Mouse (Mus musculus) testis, adult 2 months (tissue): ENCODE measurements around the gene Trpt1. TPM values are rescaled to one million over a fixed set of nuclear protein-coding genes. Genes with fewer than 3 reads are reported as not detected.
A peak's percentile ranks its signal among the peaks of the same experiment; 100 is the strongest.

ENCODE experiments used
- H3K27ac ChIP-seq: fragments of 200-500 bp; 2 replicates; pipeline ENCODE4 v1.5.1; 2012; ENCODE audit warnings: low read depth, low read length; ENCODE audit not compliant: control insufficient read depth, insufficient read depth
- H3K27me3 ChIP-seq: fragments of 200-500 bp; 2 replicates; pipeline ENCODE4 v1.6.1; 2012; ENCODE audit warnings: mild to moderate bottlenecking, low read length, moderate library complexity; ENCODE audit not compliant: control insufficient read depth, insufficient read depth
- H3K36me3 ChIP-seq: fragments of 200-500 bp; 2 replicates; pipeline ENCODE4 v1.6.1; 2012; ENCODE audit warnings: mild to moderate bottlenecking, low read length; ENCODE audit not compliant: control insufficient read depth, insufficient read depth
- H3K4me1 ChIP-seq: fragments of 200-500 bp; 2 replicates; pipeline ENCODE4 v1.6.1; 2012; ENCODE audit warnings: low read length; ENCODE audit not compliant: control insufficient read depth, insufficient read depth
- H3K4me3 ChIP-seq: fragments of 200-500 bp; 2 replicates; pipeline ENCODE4 v1.5.1; 2012; ENCODE audit warnings: low read depth, mild to moderate bottlenecking, low read length, moderate library complexity, mixed read lengths; ENCODE audit not compliant: control insufficient read depth
- CTCF ChIP-seq: fragments of 200-500 bp; IDR thresholded peaks from 2 replicates; pipeline ENCODE4 v1.5.1; 2012; ENCODE audit warnings: low read depth, mild to moderate bottlenecking, inconsistent platforms, low read length, moderate library complexity; ENCODE audit not compliant: control insufficient read depth, insufficient read depth, insufficient replicate concordance
- POLR2A ChIP-seq: fragments of 200-500 bp; IDR thresholded peaks from 2 replicates; pipeline ENCODE4 v1.6.1; 2012; ENCODE audit warnings: low read depth, mild to moderate bottlenecking, inconsistent platforms, low read length, moderate library complexity; ENCODE audit not compliant: control insufficient read depth
- polyA plus RNA-seq: library from polyadenylated mRNA; depleted of rRNA; stranded (reverse); fragments of >200 nt; gene quantifications from 2 replicates; pipeline ENCODE4 v1.2.3, GENCODE M21; 2012; rRNA removed

Gene Trpt1
- polyA plus RNA-seq = 6.6 and 6.7 TPM in 2 replicates

- no peak for TF ChIP-seq CTCF
- peak; percentile 51; the same call in 1 of the 2 replicates for TF ChIP-seq POLR2A
- Histone ChIP-seq H3K27ac (peak within 1 kb of the TSS; percentile 61; the same call in 1 of the 2 replicates), H3K36me3 (no peaks in the 10 kb centered on the region), H3K27me3 (no peaks in the 10 kb centered on the region), H3K4me1 (peaks cover 23% of the 10 kb centered on the region), H3K4me3 (peak within 1 kb of the TSS; percentile 85)
These were observed at the start of gene Trpt1, which contains the start of gene Nudt22 for GRCm38 (mm10) chr19:6996006-6996405. Gene Trpt1 (plus strand): TSS chr19:6996131. Gene Nudt22 (minus strand): TSS chr19:6996117.

DNA sequence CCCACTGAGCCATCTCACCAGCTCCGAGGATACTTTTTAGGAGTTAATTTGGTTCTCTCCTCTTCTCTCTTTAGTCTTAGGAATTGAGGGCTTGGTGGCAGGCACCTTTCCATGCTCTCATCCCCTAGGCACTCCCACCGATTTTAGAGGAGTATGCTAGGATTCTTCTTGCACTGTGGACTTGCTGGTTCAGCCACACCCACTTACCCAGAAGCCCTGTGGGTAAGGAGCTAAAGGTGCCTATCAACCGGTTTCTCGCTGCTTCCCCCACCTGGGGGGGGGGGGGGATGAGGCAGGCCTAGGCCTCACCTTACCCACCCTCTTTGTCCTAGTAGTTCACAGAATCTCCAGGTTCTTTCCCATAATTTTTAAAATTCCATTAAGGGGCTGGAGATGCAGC is 48.2 kb upstream of the Trpt1 start:
- Histone ChIP-seq H3K4me1 (peaks cover 20% of the 10 kb centered on the region), H3K27ac (no peak overlapping the region)

DNA sequence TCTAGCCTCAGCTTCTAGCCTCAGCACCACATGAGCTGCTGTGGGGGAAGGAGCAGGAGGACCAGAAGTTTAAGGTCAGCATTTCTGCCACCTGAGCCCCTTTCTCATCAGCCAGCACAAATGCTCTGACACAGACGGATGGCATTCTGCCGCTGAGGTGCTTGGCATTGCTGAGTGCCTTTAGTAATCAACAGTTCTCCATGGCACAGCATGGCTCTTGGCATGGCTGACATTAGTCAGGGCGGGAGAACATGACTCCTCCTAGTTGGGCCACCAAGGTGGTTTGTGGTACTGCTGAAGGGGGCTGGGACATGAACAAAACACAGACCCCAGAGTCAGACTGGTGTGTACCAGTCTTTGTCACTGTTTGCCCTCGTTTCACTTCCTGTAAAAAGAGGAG is 47.7 kb upstream of the Trpt1 start:
- Histone ChIP-seq H3K27me3 (no peaks in the 10 kb centered on the region), H3K4me3 (no peak overlapping the region), H3K36me3 (no peaks in the 10 kb centered on the region), H3K27ac (no peak overlapping the region), H3K4me1 (peaks cover 20% of the 10 kb centered on the region)
- TF ChIP-seq CTCF (no peak), POLR2A (no peak)

More for the DNA sequence above, 48.2 kb upstream of the Trpt1 start:
- no peaks in the 10 kb centered on the region for H3K27me3 ChIP-seq
- H3K36me3 ChIP-seq = no peaks in the 10 kb centered on the region
- TF ChIP-seq CTCF (no peak), POLR2A (no peak)
- H3K4me3 ChIP-seq = no peak overlapping the region

DNA sequence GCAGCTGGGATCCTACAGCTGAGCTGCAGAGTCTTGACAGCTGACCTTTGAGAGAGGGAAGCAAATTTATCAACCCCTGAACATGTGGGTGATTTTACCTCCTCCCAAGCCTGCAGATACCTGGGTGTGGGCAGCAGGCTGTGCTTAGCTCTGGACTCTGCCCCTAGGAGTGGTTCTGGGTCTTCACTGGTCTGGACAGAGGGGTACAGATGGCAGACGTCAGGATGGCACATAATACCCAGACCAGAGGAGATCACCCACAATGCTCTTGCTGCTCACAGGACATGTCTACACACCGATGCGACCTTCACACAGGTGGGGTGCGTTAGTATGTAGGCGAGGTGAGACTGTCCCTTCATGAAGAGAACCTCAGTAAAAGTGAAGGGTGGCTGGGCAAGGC is 46.4 kb upstream of the Trpt1 start:
- H3K4me3 ChIP-seq = no peak overlapping the region
- no peaks in the 10 kb centered on the region for H3K27me3 ChIP-seq
- peaks cover 18% of the 10 kb centered on the region for H3K4me1 ChIP-seq
- H3K36me3 ChIP-seq = no peaks in the 10 kb centered on the region
- no peak overlapping the region for H3K27ac ChIP-seq
- TF ChIP-seq POLR2A = no peak
- no peak for TF ChIP-seq CTCF

- no peak overlapping the region for H3K27ac ChIP-seq
These were observed 46.0 kb upstream of the Trpt1 start for GRCm38 (mm10) chr19:6949951-6950350.

DNA sequence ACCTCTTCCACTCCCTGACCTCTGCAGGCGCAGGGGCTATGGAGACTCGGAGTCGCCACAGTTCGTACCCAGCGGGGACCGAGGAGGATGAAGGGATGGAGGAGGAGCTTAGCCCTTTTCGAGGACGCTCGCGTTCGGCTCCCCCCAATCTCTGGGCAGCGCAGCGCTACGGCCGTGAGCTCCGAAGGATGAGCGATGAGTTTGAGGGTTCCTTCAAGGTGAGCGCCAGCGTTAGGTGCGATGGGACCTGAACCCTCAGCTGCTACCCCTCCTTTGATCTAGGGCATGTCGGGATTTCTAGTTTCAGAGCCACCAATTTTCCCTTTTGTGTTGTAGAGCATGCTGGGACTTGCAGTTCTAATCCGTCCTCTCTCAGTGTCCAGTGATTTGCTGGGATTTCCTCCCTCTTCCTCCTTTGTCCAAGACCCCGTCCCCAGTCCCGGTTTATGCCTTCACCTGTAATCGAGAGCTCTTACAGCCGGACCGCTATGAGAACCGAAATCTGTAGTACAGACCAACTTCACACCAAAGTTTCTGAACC is 45.2 kb upstream of the Trpt1 start:
- H3K4me3 ChIP-seq = peak overlapping the region; percentile 87
- peak; percentile 37; the same call in 1 of the 2 replicates for TF ChIP-seq POLR2A
- TF ChIP-seq CTCF = no peak

More at GRCm38 (mm10) chr19:6949951-6950350, 46.0 kb upstream of the Trpt1 start:
- Histone ChIP-seq H3K36me3 (no peaks in the 10 kb centered on the region), H3K4me1 (peaks cover 18% of the 10 kb centered on the region), H3K27me3 (no peaks in the 10 kb centered on the region), H3K4me3 (no peak overlapping the region)
- TF ChIP-seq CTCF = no peak
- TF ChIP-seq POLR2A = no peak

DNA sequence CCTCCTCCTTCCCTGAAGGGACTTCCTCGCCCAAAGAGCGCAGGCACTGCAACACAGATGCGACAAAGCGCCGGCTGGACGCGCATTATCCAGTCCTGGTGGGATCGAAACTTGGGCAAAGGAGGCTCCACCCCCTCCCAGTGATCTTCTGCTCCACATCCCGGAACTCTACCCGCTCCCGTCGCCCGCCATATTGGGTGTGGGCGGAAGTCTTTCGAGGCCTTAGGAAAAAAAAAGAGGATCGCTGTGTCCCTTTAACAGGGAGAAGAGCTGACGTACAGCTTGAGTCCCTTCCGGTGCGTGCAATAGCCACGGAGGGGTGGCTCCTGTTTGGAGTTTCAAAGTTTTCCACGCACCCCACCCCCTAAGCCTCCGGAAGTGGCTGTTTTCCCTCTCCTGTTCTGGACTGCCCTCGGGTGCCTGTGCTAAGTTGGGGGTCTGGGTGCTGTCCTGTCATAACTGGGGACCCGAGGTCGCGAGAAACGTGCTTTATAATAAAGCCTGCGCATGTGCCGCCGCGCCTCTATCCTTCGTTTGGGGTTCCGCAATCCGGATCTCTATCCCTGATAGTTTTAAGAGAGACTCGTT is 44.5 kb upstream of the Trpt1 start:
- TF ChIP-seq CTCF (no peak), POLR2A (peak; percentile 50)
- Histone ChIP-seq H3K27ac (peak overlapping the region; percentile 79), H3K36me3 (no peaks in the 10 kb centered on the region; the same call in 1 of the 2 replicates), H3K27me3 (no peaks in the 10 kb centered on the region), H3K4me1 (peaks cover 18% of the 10 kb centered on the region), H3K4me3 (peak overlapping the region; percentile 87)

More for the DNA sequence above, 45.2 kb upstream of the Trpt1 start:
- Histone ChIP-seq H3K27ac (peak overlapping the region; percentile 79), H3K27me3 (no peaks in the 10 kb centered on the region), H3K4me1 (peaks cover 18% of the 10 kb centered on the region), H3K36me3 (no peaks in the 10 kb centered on the region; the same call in 1 of the 2 replicates)
